Mouse (Mus musculus): ENCODE results near the gene 1700057G04Rik.
"Not testable (repeated sequence)": the region's sequence is repeated elsewhere in the genome, so short reads cannot be mapped to it uniquely, and the experiment has no call there.

1700057G04Rik gene

DNA sequence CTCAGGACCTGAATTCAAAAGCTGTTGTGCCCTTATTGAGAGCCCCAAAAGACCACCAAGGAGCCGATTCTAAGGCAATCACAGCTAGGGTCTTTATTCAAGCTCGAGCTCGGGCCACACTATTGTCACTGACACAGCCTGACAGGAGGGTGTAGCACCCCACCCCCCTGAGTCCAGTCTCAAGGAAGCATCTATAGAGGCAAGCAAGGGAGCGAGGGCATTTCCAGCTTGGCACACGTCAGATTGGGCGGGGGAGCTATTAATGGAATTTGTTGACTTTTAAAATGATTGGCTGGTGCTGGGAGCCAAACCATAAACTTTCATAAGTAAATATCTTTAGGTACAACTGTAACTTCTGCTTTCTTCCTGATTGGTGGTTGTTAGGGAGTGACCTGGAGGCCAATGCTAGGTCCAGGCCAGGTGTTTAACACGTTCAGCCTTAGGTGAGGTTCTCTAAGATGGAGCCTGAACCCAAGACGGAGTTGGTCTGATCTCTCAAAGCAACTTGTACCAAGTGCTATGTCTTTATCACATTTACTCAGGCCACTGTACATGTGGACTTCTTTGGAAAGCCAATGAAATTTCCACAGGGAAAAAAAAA, 3.5 kb upstream of the 1700057G04Rik start:
- DNase-seq: no peak

DNA sequence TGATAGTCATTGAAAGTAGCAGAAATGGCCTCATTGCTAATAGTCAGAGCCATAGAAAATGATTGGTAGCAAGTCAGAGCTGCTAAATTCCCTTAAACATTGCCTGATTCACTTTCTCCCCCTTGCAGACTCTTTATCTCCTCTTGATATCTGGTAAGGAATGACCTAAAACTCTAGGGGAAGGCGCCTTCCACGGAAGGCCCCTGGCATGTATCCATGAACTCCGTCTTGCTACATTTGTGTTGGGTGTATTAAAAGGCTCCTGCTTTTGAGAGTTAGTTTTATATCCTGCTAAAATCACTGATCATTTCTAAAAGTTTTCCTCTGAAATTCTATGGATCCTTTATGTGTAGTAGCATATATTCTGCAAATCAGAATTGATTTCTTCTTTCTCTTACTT, 7.6 kb downstream of the 1700057G04Rik start:
- DNase-seq: no peak

DNA sequence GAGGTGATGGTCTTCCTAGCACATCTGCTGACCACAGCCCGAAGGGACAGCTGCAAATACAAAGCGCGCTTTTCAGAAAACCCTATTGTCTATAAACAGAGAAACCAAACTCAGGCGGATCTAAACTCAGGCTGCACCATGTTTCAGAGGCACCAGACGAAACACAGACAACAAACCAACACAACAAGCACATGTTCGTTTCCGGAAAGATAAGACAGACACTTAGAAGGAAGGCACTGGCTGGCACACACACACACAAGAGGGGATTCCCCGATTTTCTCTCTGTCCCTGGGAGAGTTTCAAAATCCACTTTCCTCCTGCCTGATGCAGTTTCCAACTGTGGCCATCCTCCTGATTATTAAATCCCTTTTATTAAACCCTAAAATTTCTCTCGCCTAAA, 16.8 kb downstream of the 1700057G04Rik start:
- DNase-seq: not testable (repeated sequence)

DNA sequence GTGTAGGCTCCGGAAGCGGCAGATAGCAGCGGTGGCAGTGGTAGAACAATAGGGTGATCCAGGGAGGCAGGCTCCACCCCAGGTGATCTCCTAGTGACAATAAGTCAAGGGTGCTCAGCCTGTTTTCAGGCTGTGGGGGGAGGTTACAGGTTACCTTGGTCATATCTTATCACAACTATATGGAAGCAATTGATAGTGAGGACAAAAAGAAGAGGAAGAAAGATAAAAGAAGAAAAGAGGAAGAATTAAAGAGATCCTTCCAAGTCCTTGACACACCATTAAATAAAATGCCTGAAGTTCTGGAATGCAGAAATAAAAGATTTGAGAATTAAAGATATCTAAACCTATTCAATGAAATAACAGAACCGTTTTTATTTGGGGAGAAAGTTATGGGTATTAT, 17.6 kb downstream of the 1700057G04Rik start:
- no peak for DNase-seq

DNA sequence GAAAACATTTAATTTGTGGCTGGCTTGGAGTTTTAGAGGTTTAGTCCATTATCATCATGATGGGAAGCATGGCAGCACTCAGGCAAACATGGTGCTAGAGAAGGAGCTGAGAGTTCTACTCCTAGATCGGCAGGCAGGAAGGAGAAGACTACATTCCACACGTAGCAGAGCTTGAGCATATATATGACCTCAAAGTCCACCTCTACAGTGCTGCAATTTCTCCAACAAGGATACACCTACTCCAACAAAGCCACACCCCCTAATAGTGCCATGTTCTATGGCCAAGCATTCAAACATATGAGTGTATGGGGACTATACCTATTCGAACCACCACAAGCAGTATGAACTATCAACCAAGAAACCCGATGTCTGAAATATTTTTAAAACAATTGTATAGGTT, 22.2 kb downstream of the 1700057G04Rik start:
- DNase-seq: no peak

DNA sequence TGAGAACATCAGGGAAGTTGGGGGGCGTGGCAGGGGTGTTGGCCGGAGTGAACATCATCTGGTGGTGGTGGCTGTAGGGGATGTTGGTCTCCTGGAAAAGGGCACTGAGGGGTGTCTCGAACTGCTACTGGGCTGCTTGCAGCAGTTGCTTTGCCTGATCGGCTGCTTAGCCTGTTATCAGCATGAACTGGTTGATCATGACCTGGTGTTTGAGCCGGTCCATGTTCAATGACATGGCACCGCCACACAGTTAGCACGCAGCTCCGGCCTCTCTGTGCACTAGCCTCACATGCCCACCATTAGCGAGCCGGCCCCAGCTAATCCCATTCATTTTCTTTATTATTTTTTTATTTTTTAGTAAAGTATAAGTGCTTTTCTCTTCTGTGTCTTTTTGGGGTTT, 25.7 kb downstream of the 1700057G04Rik start:
- no peak for DNase-seq

DNA sequence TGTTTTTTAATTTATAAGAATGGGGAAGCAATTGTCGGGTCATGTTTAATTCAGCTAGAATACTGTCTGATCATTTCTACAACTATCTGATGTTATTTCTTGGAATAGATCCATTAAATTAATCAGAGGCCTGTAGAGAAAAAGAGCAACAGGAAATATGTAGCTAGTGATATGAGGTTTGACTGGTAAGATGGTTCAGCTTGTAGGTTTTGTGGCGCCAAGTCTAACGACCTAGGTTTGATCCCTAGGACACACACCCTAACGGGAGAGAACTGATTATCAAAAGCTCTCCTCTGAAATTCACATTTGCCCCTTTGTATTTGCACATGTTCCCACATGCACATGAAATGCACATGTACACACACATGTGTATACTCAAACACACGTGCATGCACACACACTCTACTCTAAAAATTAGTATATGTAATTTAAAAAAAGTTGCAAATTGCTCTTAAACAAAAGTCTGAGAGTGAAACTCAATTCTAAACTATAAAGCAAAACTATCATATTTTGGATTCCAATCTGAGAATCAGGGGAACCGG, 26.2 kb downstream of the 1700057G04Rik start:
- DNase-seq: no peak

DNA sequence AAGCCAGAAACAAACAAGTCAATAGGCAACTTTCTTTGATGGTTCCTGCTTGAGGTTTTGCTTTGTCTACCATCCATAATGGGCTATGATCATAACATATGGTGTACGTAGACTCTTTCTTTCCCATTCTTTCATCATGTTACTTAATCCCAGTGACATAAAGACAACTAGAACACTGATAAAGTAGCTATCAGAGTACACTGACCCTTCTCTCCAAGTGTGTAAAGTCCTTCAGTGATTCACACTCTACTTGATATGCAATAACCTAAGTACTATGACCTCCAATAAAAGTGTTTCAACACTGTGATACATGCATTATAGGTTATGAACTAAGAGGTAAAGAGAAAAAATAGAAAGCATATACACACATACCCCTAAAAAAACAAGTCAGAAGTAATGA, 27.9 kb downstream of the 1700057G04Rik start:
- DNase-seq: no peak

DNA sequence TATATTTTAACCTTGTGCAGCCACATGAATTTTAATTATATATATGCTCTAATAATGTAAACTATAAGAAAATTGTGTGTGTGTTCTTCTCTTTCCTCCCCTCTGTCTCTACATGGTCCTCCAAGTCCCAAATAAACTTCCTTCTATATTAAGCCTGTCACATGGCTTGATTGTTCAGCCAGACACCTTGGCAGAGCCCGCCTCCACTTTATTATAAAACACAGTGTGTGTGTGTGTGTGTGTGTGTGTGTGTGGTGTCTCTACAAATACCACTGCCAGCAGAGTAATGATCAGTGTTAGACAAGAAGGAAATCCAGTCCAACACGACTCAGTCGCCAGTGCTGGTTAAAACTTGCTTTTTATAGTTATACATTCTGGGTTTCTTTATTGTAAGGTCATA, 28.5 kb downstream of the 1700057G04Rik start:
- no peak for DNase-seq

DNA sequence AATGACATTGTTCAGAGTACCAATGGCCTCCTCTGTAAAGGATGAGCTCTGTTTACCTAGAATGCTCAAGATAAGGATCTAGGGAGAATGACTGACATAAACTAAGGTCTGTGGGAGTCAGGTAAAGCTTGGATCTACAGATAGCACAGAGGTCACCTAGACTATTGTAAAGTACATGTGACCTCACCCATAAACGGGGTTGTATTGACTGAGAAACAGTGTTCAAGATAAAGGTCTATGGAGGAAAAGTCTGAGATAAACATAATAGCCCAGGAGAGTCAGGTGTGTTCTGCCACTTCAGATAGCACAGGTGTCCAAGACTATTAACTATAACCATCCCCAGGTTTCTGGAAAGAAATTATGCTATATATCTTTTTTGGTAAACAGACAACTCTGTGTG, 29.8 kb downstream of the 1700057G04Rik start:
- DNase-seq: no peak

DNA sequence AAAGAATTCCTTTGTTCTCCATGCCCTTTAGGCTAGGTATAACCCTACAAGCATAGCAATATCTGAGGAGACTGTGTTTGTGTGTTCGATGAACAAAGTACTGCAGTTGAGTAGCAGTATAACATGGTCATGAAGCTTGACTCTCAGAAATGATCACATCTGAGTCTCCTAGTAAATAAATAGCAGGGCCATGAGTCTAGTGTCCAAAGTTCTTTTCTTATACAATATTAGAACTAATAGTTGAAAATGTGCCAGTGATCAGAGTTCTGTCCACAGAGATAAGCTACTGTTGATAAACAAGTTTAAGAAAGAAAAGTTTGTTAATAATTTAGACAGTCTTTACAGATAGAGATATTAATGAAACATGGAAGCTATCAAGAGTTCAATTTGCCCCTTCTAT, 42.7 kb downstream of the 1700057G04Rik start:
- no peak for DNase-seq

DNA sequence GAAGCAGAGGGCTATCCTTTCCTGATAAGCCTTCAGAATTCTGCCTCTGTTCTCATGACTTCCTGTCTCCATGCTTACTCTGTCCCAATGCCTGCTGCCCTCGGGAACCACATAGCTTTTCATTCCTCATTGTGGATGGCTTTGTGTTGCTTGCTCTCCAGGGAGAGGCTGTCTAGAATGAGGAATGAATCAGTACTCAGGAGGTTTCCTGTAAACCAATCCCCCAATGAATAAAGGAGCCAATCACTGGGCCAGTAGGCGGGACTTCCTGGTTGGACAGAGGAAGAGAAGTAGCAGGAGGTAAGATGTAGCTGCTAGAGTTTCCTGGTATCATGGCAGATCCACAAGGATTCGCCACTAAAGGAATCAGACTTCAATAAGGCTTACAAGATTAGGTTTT, 44.1 kb downstream of the 1700057G04Rik start:
- DNase-seq: no peak

DNA sequence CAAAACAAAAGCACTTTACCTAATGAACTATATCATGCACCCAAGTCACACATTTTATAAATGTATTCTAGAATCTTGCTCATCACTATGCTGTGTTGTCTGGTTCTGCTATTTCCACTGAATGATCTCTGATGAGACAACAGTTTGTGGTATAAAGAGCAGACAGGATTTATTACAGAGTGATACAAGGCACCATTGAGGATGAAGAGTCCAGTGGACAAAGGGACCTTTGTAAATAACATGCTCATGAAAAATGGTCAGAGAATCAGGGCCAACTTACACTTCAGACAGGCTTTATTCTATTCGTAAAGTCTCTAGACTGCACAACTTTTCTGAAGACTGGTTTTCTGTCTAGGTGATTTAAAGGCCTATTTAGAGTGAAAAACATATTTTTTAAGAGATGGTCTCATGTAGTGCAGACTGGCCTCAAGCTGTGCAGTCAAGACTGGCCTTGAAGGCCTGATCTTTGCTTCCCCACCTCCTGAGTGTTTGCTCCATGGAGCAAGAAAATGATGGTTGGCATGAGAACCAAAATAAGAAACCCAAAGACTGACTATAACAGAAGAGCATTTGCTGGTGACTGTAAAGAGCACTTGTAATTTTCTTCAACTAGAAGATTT, 51.6 kb downstream of the 1700057G04Rik start:
- DNase-seq: no peak

DNA sequence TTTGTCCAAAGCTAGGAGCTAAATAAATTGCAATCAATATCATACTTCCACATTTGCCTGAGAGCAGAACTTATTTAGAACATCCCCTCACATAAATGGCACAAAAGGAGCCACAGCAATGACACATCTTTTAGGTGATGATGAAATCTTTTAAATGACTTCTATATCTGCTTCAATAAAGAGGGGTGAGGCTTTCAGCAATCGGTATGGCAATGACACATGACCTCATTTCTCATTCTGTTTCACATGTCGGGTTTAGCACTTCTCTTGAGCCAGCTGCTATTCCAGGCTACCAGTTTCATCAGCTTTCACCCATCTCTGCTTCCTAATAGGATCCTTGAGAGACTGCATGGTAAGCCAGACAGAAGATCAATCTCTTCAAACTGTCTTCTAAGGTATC, 54.3 kb downstream of the 1700057G04Rik start:
- no peak for DNase-seq

DNA sequence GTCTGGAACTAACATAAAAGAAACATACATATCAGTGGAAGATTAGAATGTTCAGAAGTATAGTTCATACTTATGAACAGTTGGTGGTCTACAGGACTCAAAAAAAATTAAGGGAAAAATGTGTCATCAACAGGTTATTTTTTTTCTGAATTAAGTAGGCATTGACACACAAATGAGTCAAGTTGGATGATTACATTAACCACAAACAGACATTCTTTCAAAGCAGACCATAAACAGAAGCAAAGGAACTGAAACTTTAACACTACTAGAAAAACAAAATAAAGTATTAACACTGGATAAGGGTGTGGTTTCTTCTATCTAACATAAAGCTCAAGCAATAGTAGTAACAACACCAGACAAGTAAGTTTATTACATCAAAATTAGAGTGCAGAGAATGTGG, 59.7 kb downstream of the 1700057G04Rik start:
- no peak for DNase-seq

DNA sequence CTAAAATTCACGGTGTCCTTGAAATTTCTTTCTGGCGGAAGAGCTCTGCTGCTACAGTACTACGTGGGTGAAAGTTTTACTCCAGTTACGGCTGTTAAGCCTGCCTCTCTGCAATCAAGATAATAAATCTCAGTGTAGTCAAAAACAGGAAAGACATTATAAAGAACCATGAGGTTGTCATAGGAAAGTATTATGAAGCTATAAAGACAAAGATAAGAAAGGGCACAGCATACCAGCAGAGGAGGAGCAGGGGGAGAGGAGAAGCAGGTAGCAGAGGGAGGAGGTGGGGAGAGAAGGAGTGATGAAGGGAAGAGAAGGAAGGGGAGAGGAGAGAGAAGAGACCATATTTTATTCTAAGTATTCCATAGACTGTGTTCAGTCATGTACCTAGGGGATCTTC, 64.7 kb downstream of the 1700057G04Rik start:
- no peak for DNase-seq

DNA sequence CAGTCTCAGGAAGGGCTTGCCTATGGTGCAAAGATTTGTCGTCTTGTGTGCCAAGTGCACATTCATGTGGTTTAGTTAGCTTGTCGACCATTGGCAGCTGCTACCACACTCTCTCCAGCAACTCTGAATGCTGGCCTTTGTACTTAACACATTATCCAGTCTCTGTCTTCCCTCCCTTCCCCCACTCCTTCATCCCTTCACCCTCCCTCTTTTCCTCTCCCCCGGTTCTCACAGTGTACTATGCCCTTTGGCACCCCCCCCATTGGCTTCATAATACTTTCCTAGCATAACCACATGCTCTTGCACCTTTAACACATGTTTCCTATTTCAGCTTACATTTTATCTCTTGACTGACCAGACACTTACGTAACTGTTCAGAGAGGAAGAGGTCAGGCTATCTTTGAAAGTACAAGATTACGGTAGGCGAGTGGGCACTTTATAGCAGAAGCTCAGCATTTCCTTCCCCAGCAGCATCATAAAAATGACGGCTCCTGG, 65.6 kb downstream of the 1700057G04Rik start:
- DNase-seq: no peak

DNA sequence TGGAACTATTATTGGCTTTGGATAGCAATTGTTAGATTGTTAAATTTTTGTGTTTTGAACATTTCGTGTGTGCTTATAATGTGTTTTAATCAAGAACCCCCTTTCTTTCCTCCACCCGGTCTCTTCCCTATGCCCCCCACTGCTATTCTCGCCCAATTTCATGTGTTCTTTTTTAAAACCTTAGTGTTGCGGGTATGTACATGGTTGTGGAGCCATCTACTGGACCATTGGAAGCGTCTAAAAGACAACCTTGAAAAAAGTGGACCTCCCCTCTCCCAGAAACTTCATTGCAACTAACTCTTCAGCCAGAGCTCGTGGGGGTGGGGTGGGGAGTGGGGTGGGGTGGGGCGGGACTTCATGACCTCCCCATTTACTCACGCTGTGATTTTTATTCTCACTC, 66.2 kb downstream of the 1700057G04Rik start:
- no peak for DNase-seq

DNA sequence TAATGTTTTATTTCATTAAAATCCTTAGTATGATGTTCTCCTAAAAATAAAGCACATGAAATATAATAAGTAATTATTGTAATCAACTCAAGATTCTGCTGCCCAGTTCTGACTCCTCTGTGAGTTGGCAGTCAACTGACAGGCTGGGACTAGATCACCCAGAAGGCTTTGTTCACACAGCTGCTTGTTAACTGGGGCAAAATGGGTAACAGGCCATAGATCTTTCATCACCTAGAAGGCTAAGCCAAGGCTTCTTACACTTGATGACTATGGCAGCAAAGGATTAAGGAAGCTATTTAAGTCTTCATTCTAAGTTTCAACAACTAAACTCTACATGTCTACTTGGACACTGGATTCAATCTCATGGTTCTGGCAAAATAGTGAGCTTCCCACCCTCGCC, 68.8 kb downstream of the 1700057G04Rik start:
- DNase-seq: no peak

DNA sequence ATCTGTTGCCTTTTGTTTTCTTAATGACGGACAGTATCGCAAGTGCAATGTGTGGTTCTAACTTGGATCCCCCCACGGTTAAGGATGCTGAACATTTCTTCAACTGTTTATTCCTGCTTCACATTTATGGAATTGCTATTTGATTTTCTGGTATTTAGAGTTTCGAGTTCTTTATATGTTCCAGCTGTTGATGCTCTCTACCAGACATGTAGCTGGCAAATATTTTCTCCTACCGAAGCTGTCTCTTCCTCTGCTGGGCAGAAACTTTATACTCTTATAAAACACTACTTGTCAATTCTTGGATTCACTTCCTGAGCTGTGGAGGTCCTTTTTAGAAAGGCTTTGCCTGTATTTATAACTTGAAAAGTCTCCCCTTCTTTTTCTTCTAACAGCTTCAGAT, 70.1 kb downstream of the 1700057G04Rik start:
- no peak for DNase-seq

DNA sequence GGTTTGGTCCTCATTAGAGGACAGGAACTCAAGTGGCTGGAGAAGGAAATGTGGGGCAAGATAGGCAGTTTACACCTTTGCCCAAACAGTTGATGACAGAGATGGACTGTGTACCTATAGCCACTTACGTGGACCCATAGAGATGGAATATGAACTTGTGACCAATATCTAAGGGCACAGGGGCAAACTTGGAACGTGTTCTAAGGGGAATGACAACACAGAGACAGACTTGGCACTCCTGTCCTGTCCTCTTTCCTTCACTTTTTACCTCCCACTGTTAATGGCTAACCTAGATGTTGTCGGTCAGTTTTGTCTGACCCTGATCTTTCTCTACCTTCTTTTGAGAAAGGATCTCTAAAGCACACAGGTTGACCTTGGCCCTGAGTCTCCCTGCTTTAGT, 74.2 kb downstream of the 1700057G04Rik start:
- no peak for DNase-seq

DNA sequence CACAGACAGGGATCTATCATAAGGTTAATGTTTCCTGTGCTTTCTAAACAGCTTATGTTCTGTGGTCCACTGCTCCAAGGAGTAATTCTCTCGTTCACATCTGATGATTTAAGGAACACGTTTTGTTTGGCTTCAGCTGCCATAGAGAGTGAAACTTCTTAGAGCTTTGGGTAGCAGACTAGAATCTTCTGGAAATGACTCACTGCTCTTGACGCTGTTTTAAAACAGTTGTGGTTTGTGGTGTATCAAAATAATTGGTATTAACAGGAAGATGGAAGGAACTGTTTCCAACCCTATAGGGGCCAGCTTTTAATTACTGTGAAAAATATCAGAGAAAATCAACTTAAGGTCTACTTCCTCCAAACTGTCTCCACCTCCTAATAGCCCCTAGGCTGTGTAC, 75.2 kb downstream of the 1700057G04Rik start:
- no peak for DNase-seq

DNA sequence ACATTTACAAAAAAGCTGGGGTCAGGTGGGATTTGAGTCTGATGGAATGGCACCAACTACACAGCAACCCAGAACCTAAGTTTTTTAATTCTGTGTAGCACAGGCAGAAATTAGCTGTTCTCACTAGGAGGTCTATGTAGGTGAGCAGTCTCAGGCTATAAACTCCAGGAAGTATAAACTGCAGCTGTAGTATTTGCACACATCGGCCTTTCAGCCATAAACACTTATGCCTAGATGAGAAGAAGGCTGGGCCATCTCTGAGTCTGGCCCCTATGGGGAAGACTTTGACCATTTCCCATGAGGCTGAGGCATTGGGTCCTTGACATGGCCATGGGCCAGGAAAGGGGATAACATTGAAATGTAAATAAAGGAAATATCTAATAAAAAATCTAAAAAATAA, 76.7 kb downstream of the 1700057G04Rik start:
- no peak for DNase-seq

DNA sequence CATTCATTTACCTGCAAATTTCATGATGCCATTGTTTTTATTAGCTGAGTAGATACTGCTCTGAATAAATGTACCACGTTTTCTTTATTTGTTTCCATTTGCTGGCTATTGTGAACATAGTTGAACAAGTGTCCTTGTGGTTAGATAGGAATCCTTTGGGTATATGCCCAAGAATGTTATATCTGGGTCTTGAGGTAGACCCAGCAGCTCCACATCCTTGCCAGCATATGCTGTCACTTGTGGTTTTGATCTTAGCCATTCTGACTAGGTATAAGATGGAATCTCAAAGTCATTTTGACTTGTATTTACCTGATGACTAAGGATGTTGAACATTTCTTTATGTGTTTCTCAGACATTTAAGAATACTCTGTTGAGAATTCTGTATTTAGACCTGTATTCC, 77.7 kb downstream of the 1700057G04Rik start:
- no peak for DNase-seq

DNA sequence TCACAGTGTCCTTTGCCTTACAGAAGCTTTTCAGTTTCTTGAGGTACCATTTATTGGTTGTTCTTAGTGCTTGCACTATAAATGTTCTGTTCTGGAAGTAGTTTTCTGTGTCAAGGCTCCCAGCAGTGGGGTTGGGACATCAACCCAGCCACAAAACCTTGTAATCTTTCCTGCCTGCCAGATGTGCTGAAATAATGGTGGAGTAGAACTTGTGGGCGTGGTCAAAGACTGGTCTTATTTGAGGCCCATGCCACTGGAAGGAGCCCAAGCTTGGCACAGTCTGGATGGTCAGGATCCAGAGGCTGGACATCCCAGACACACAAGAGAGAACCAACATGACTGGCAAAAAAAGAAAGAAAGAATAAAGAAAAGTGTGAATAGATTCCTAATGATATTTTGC, 78.2 kb downstream of the 1700057G04Rik start:
- no peak for DNase-seq
